Mouse (Mus musculus): ENCODE measurements around the gene Ino80b. TPM values are rescaled to one million over a fixed set of nuclear protein-coding genes. Genes with fewer than 3 reads are reported as not detected.

The Ino80b gene
- total RNA-seq, 1 experiment from 2014 or later, result 52.8 TPM

DNA sequence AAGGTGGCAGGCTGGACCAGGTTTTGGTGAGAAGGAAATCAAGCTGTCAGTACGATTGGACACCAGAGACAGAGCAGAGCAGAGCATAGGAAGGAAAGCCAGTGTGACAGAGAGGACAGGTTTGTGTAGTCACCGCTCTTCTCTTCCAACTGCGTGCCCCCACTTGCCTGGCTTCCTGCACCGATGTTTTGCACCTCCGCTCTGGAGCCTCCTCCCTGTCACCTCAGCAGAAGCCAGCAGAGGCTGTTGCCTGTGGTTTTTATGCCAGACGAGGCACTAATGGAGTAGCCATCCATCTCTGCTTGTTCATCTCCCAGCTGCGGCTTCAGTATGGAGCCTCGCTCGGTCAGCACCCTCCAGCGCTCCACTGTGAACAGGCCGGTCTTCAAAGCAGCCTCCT lies 17.7 kb upstream of the Ino80b start:
- ATAC-seq (ENCODE audit: extremely low read depth, insufficient number of reproducible peaks, low FRiP score, poor library complexity, severe bottlenecking), result no peak

DNA sequence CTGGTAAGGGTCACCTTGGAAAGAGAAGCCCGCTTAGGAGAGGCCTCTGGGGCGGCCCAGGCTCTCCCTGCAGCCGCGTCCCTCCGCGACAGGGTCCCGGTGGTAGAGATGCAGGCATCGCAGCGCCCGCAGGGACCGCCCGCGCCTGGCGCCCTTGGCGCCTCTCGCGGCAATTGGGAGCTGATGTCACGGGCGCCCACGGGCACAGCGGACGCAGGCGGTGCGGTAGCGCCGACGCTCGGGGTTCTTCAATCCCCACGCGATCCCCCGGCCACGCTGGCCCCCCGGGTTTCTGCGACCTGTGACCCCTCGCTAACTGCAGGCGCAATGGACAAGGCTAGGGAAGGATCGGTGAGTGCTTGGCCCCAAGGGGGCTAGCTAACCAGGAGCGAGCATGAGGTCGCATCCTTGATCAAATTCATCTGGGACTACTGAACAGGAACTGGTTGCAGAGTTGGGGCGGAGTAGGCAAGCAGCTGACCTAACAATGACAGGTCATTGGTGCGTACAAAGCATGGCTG lies 17.0 kb upstream of the Ino80b start:
- ATAC-seq (ENCODE audit: extremely low read depth, insufficient number of reproducible peaks, low FRiP score, poor library complexity, severe bottlenecking), result no peak

DNA sequence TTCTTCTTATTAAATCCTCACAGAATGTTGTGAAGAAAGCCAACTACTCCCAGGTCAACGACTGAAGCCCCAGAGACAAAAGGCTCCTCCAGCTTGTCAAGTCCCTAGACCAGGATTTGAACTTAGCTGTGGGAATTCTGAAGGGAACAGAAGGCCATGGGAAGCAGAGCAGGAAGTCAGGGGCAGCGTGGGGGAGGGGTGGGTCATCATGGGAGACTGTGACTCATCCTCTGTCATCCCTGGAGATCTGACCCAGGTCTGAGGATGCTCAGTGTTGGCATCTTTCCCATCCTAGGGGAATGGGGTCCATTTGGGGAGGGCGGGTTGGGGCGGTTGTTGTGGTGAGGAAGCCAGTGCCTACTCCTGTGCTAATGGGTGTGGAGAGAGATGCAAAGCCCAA lies 16.4 kb upstream of the Ino80b start:
- no peak for ATAC-seq (ENCODE audit: extremely low read depth, insufficient number of reproducible peaks, low FRiP score, poor library complexity, severe bottlenecking)

DNA sequence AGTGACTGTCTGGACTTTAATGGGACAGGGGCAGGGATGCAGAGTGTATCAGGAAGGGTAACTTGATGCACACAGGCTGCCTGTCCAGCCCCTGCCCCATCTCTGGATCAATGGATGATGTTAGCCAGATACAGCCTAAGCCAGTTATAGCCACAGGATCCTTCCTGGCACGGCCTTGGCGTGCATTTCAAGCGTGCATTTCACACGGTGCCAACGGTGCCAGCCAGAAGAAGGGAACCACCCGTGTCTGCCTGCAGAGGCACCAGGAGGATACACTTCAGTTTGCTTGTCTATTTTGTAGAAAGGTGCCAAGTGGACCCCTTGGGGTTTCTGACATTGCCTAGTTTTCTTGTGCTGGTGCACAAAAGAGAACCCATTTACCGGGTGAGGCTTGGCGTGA lies 14.8 kb upstream of the Ino80b start:
- no peak for ATAC-seq (ENCODE audit: extremely low read depth, insufficient number of reproducible peaks, low FRiP score, poor library complexity, severe bottlenecking)

DNA sequence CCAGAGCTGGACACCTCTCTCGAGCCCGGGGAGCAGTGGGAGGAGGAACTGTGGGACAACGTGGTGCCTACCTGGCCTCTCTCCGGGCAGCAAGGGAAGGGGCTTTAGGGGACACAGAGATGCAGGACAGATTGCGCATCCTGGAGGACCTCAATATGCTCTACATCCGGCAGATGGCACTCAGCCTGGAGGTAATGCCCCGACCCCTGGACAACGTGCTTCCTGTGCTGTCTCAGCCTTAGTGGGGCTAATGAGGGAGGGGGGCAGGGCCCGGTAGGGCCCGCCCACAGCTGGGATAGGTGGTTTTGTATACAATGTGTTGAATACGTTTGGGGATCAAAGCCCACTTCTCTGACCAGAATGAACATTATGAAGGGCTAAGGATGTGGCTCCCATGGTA lies 12.8 kb upstream of the Ino80b start:
- no peak for ATAC-seq (ENCODE audit: extremely low read depth, insufficient number of reproducible peaks, low FRiP score, poor library complexity, severe bottlenecking)

DNA sequence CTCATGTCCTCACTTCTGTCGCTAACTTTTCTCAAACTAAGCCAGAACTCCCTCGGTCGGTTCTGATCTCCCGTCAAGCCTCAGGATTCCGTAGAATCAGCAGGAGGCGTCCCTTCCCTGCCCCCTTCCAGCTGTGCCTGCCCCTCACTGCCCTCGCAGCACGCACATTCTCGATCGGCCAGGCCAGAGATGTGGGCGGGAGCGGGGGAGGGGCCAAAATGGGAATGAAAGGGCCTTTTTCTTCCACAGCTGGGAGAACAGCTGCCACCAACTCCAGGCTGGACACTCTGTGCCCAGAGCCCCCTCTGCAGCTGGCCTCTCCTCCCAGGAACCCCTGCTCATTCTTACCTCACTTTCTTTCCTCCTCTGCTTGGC lies 12.3 kb upstream of the Ino80b start:
- ATAC-seq (ENCODE audit: extremely low read depth, insufficient number of reproducible peaks, low FRiP score, poor library complexity, severe bottlenecking), result no peak

DNA sequence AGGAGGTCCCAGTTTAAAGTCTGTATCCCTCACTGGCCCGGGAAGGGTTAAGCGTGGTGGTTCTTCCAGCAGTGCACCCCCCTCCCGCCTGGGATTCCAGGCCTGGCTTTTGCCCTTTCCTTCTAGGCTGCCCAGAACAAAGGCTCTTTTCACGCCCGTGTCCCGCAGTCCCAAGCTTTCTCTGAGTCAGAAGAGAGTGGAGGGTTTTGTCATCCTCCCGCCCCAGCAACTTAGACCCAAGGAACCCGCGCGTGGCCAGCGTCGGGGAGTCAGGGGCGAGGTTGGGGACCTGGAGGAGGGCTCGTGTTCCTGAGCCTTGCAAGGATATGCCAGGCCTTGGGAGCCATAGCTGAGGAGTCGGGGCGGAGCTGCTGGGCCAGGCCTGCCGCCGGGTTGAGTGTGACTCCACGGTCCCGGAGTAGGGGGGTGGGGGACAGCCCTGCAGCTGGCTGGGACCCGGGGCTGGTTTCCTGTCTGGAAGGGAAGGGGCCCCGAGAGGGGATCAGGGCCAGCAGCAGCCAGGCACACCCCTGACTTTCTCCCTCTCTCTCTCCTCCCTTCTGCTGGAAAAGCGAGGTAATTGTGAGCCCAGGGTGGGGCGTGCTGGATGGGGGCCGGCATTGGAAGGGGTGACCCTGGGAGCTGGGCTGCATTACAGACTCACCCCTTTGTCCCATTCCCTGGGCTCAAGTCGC lies 11.8 kb upstream of the Ino80b start:
- no peak; the same call in 1 of the 2 replicates for ATAC-seq (ENCODE audit: extremely low read depth, insufficient number of reproducible peaks, low FRiP score, poor library complexity, severe bottlenecking)

DNA sequence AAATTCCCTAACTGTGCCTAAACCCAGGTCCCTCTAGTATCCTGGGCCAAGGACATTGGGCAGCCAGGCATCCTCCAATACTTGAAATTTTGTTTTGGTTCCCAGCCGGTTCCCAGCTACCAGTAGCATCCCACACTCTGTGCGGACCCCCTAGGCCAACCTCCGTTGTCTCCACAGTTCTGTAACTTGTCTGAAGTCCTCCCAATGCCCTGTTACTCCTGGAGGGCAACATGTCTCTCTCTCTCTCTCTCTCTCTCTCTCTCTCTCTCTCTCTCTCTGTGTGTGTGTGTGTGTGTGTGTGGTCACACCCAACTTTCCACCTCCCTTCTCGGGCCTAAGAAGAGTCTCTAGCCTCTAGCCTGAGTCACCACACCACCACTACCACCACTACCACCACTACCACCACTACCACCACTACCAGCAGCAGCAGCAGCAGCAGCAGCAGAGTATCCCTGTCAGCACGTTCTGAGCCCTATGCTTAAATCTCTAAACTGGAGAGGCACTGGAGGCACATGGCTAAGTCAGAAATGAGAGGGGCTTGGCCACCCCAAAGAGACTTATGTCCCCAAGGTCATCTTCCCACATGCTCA lies 11.2 kb upstream of the Ino80b start:
- ATAC-seq (ENCODE audit: extremely low read depth, insufficient number of reproducible peaks, low FRiP score, poor library complexity, severe bottlenecking), result no peak

DNA sequence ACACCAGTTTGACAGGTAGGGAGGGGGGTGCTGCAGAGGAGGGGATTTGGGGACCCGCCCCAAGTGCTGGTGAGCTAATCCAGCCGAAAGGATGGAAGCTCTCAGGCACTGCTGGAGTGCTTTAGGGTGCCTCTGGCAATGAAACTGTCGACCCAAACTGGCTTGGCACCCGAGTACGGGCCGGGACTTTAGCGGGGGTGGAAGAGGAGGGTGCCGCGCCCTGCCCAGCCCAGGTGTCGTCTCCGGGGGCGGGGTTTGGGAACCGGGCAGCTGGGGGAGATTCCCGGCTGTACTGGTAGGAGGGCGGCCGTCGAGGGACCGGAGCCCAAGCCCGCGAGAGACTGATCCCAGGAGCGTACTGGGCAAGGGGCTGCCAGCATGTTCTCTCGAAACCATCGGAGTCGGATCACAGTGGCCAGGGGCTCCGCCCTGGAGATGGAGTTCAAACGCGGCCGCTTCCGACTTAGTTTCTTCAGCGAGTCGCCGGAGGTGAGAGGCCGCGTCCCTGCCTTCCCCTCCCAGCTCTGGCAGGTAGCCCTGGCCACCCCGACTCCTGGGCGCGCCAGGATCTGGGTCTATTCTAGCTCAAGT lies 10.4 kb upstream of the Ino80b start:
- ATAC-seq (ENCODE audit: extremely low read depth, insufficient number of reproducible peaks, low FRiP score, poor library complexity, severe bottlenecking), result no peak

DNA sequence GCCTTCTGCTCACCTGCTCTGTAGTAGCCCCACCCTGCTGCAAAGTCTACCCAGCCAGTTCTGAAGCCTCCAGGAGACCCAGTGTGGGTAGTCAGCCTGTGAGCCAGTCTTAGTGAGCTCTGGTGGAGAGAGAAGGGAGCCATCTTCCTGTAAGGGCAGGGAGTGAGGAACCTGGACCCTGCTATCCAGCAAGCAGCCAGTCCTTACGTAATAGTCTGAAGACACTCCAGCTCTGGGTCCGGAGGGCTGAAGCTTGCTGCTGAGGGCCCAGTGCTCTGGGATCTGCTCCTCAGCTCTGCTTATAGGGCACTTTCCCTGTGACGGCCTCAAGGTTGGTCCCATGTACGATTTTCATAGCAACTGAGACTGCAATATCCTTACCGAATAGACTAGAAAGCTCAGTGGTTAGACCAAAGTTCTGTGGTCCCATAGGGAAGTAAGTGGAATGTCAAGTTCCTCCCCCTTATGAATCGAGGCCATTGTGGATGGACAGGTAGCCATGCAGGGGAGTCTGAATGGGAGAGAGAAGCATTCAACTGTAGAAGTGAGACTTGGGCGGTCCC lies 9.8 kb upstream of the Ino80b start, which contains the start of gene Rtkn:
Gene Rtkn, plus strand, starts transcription at position 513 of the 563 bp plus-strand sequence.
- no peak for ATAC-seq (ENCODE audit: extremely low read depth, insufficient number of reproducible peaks, low FRiP score, poor library complexity, severe bottlenecking)

DNA sequence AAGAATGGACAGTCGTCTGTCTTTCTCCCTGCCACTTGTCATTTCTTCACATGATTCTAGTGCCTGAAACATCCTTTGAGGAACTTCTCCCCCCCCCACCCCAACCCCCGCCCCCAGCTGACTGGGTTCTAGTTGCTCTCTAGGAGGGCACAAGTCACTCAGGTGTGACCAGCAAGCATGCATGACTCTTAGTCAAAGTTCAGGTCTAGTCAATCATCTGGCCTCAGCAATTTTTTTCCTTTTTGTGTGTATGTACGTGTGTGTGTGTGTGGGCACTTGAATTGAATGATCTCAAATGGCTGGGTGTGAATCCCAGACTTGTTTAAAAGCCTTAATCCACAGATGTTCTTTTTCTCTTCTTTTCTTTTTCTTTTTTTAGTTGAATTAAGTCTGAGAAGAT lies 9.0 kb upstream of the Ino80b start:
- ATAC-seq (ENCODE audit: extremely low read depth, insufficient number of reproducible peaks, low FRiP score, poor library complexity, severe bottlenecking), result no peak

DNA sequence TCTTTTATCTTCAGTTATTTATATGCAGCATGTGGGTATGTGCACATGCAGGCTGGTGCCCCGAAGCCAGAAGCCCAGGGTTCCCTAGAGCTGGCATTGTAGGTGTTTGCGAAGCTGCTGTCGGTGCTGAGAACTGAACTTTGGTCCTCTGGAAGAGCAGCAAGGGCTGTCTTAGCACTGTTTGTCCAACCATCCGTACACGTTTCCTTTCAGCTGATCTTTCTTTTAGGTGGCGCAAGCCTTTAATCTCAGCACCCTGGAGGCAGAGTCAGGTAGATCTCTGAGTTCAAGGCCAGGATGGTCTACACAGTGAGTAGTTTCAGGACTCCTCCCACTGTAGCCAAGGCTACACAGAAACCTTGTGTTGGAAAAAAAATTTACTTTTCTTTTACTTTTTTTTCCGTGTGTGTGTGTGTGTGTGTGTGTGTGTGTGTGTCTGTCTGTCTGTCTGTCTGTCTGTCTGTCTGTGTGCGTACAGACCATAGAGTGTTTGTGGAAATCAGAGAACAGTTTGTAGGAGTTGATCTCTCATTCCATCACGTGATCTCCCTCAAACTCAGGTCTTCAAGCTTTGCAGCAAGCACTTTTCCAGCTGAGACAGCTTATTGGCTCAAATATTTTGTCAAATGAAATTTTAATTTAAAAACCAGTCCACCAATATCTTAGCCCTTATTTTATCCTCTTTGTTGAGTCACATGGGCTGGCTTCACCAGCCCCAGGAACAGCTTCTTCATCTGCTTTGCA lies 7.1 kb upstream of the Ino80b start:
- no peak for ATAC-seq (ENCODE audit: extremely low read depth, insufficient number of reproducible peaks, low FRiP score, poor library complexity, severe bottlenecking)

DNA sequence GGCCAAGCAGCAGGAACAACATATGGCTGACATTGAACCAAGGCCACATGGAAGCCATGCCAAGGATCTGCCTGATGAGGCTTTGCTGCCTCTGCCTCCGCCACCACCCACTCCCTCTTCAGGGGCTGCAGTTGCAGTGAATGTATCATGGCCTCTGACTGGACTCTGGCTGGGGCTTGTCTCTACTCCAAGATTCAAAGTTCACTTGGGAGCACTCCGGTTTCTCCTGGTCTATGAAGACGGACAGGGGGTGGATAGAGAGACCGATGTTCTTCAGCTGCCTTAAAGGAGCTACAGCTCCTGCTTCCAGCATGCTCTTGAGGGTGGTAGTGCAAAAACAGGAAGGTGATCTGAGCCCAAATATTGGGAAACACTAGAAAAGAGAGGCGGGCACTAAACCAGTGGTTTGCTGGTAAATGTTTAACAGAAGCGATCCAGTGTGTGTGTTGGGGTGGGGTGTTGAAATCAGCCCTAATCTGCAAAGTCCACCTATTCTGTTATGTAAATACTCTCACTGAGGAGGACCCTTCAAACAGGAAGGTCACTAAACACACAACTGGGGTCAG lies 6.3 kb upstream of the Ino80b start:
- peak; percentile 54; the same call in 1 of the 2 replicates for ATAC-seq (ENCODE audit: extremely low read depth, insufficient number of reproducible peaks, low FRiP score, poor library complexity, severe bottlenecking)

DNA sequence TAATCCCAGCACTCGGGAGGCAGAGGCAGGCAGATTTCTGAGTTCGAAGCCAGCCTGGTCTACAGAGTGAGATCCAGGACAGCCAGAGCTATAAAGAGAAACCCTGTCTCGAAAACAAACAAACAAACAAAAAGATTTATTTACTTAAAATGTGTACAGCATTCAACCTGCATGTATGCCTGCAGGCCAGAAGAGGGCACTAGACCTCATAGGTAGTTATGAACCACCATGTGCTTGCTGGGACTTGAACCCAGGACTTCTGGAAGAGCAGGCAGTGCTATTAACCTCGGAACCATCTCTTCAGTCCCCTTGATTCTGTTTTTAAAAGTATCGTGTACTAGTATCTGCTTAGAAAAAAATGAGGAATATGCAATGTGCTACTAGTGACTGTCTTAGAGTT lies 2.2 kb upstream of the Ino80b start:
- no peak for ATAC-seq (ENCODE audit: extremely low read depth, insufficient number of reproducible peaks, low FRiP score, poor library complexity, severe bottlenecking)

DNA sequence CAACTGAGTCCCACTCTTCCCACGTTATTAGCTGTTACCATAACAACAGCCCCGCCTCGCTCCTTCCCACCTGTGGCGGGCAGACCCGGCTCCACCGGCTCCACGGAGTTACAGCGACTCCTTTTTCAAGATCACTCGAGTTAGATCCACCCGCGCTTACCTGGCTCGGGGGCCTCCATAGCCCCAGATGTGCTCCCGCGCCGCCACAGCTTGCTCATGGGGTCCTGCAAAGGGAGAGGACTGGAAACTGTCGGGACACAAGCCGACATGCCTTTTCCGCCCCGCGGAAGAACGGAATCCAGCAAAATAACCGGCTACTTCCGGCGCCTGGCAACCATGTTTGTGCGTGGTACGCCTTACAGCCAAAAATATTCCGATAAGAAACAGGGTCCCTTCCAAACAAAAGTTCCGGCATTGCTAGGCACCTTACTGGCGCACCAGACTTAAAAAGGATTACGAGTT lies 349 bp downstream of the Ino80b start:
- peak; percentile 59 for ATAC-seq (ENCODE audit: extremely low read depth, insufficient number of reproducible peaks, low FRiP score, poor library complexity, severe bottlenecking)

DNA sequence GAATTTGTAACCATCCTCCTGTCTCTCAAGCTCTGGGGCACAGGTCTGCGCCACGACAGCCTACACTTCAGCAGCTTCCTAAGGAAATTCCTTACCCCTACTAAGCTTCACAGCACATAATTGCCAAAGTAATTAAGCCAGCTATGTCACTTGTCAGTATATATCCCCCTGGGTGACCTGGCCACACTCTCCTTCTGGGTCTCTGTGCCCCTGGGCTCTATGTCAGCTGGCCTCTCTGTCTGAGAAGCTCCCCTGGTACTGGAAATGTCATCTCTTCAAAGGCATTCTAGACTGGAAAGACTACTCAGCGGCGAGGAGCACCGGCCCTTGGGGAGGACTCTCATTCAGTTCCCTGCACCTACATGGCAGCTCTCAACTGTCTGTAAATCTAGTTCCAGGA lies 2.3 kb downstream of the Ino80b start:
- no peak for ATAC-seq (ENCODE audit: extremely low read depth, insufficient number of reproducible peaks, low FRiP score, poor library complexity, severe bottlenecking)

DNA sequence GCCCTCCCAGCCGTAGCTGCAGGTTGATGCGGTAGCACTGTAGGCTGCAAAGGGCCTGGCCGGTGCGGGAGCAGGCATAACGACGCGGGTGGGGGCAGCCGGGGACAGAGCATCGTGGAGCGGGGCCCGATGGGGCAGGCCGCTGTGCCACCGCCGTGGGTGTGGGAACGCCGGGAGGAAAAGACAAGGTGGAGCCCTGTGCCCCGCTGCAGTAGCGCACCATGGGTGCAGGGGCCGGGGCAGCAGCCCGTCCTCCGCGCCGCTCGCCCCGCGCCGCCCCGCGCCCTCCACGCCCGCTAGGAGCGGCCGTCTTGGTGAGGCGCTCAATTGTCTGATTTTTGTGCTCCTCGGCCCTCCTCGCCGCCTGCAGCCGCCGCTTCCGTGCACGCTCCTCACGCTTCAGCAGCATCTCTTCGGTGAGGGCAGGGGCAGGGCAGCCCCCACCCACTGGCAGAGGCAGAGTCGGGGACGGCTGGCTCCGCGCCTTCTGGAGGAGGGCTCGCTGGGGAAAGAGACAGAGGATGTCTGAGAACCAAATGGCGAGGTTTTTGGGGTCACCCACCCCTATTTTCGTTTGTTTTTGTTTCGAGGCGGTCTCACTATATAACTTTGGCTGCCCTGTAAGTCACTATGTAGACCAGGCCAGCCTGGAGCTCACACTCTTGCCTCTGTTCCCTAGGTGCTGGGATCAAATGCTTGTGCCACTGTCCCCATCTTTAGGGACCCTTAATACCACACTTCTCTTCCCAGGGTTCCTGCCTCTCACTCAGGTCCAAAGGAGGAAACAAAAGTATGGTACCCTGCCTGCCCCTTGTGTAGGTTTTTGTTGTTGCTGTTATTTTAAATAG lies 3.1 kb downstream of the Ino80b start:
- ATAC-seq (ENCODE audit: extremely low read depth, insufficient number of reproducible peaks, low FRiP score, poor library complexity, severe bottlenecking), result no peak
